Mouse (Mus musculus) liver, embryonic 13.5 days (tissue): ENCODE results near the gene Pdk2. TPM values are rescaled to one million over a fixed set of nuclear protein-coding genes. Genes with fewer than 3 reads are reported as not detected.
A peak's percentile ranks its signal among the peaks of the same experiment; 100 is the strongest.

Experiments used
- ATAC-seq: fragments of 200-750 bp; cut with Nextera tagmentation; 2 replicates; pipeline ENCODE4 v1.8.0; 2017; ENCODE audit warnings: low read depth, mild to moderate bottlenecking, moderate number of reproducible peaks, moderate library complexity
- DNase-seq: peaks from one replicate; pipeline ENCODE4 v3.0.0; 2022
- H3K27ac ChIP-seq: fragments of 300-500 bp; sonication (generic); 2 replicates; pipeline ENCODE4 v1.5.1; 2015; ENCODE audit warnings: moderate library complexity, mild to moderate bottlenecking, inconsistent platforms
- H3K27me3 ChIP-seq: fragments of 300-500 bp; sonication (generic); 2 replicates; pipeline ENCODE4 v1.6.1; 2015; ENCODE audit warnings: mild to moderate bottlenecking, inconsistent platforms
- H3K36me3 ChIP-seq: fragments of 300-500 bp; sonication (generic); 2 replicates; pipeline ENCODE4 v1.6.1; 2015; ENCODE audit warnings: mild to moderate bottlenecking, inconsistent platforms
- H3K4me1 ChIP-seq: fragments of 300-500 bp; sonication (generic); replicated peaks from 2 replicates; pipeline ENCODE4 v1.6.1; 2015; ENCODE audit warnings: inconsistent platforms
- H3K4me2 ChIP-seq: fragments of 300-500 bp; sonication (generic); 2 replicates; pipeline ENCODE4 v1.6.1; 2015; ENCODE audit warnings: inconsistent platforms, mild to moderate bottlenecking, moderate library complexity
- H3K4me3 ChIP-seq: fragments of 300-500 bp; sonication (generic); replicated peaks from 2 replicates; pipeline ENCODE4 v1.5.1; 2015; ENCODE audit warnings: mild to moderate bottlenecking, inconsistent platforms
- H3K9ac ChIP-seq: fragments of 300-500 bp; sonication (generic); 2 replicates; pipeline ENCODE4 v1.6.1; 2015; ENCODE audit warnings: mild to moderate bottlenecking, inconsistent platforms
- H3K9me3 ChIP-seq: fragments of 300-500 bp; sonication (generic); replicated peaks from 2 replicates; pipeline ENCODE4 v1.6.1; 2016; ENCODE audit warnings: inconsistent platforms
- WGBS: fragments of 180-500 bp; shearing (Covaris S2); methylation state at CpG from one replicate; pipeline ENCODE4 v1.1.7; 2015; ENCODE audit not compliant: insufficient replicate concordance; 5-methylcytosine and 5-hydroxymethylcytosine counted together
- polyA plus RNA-seq: library from polyadenylated mRNA; unstranded; fragments of >200 nt; fragmentation: Nextera tagmentation; extraction: Ambion mirVana; gene quantifications from 2 replicates; pipeline ENCODE4 v1.2.1, GENCODE M21; 2015

Gene Pdk2
- polyA plus RNA-seq, 1 experiment from 2014 or later: 5.8 TPM

GRCm38 (mm10) chr11:94992754-94993606 lies 48.2 kb downstream of the Pdk2 start:
- no peak for DNase-seq
- WGBS: 1% methylated on average over 22 of the region's 22 CpGs
- H3K27ac ChIP-seq: peak overlapping the region; percentile 91

GRCm38 (mm10) chr11:94992480-94992753 lies 48.7 kb downstream of the Pdk2 start:
- Histone ChIP-seq H3K9me3 (no peaks in the 10 kb centered on the region), H3K36me3 (peaks cover 24% of the 10 kb centered on the region), H3K4me3 (peak overlapping the region; percentile 92), H3K4me1 (peaks cover 88% of the 10 kb centered on the region), H3K9ac (peak overlapping the region; percentile 98), H3K27me3 (no peaks in the 10 kb centered on the region), H3K4me2 (peak overlapping the region; percentile 97), H3K27ac (peak overlapping the region; percentile 91)
- DNase-seq (no peak), ATAC-seq (no peak)
- under 1% methylated on average over 20 of the region's 20 CpGs for WGBS

More at GRCm38 (mm10) chr11:94992754-94993606, 48.2 kb downstream of the Pdk2 start:
- Histone ChIP-seq H3K9ac (peak overlapping the region; percentile 98), H3K4me3 (peak overlapping the region; percentile 92), H3K36me3 (peaks cover 27% of the 10 kb centered on the region), H3K4me2 (peak overlapping the region; percentile 97), H3K9me3 (no peaks in the 10 kb centered on the region), H3K27me3 (no peaks in the 10 kb centered on the region), H3K4me1 (peaks cover 88% of the 10 kb centered on the region)
- ATAC-seq: no peak

GRCm38 (mm10) chr11:94991641-94992479 lies 49.3 kb downstream of the Pdk2 start:
- peaks cover 19% of the 10 kb centered on the region for H3K36me3 ChIP-seq
- WGBS: under 1% methylated on average over 99 of the region's 99 CpGs
- H3K4me2 ChIP-seq: peak overlapping the region; percentile 97
- H3K4me3 ChIP-seq: peak overlapping the region; percentile 92
- ATAC-seq (peak; percentile 6; the same call in 1 of the 2 replicates), DNase-seq (no peak)
- peak overlapping the region; percentile 91 for H3K27ac ChIP-seq
- no peaks in the 10 kb centered on the region for H3K27me3 ChIP-seq
- H3K4me1 ChIP-seq: peaks cover 88% of the 10 kb centered on the region
- no peaks in the 10 kb centered on the region for H3K9me3 ChIP-seq
- peak overlapping the region; percentile 98 for H3K9ac ChIP-seq

- ATAC-seq: peak; percentile 83
- peaks cover 10% of the 10 kb centered on the region for H3K36me3 ChIP-seq
- WGBS: under 1% methylated on average over 56 of the region's 69 CpGs
Measured at GRCm38 (mm10) chr11:94990749-94991577, 50.2 kb downstream of the Pdk2 start, which contains the start of gene Ppp1r9b. Gene Ppp1r9b (plus strand): TSS chr11:94991035.

GRCm38 (mm10) chr11:94990102-94990748 lies 50.9 kb downstream of the Pdk2 start:
- no peaks in the 10 kb centered on the region for H3K27me3 ChIP-seq
- H3K36me3 ChIP-seq: peaks cover 4% of the 10 kb centered on the region
- peak overlapping the region; percentile 98 for H3K9ac ChIP-seq
- no peaks in the 10 kb centered on the region for H3K9me3 ChIP-seq
- 34% methylated on average over 6 of the region's 6 CpGs for WGBS
- peak overlapping the region; percentile 92 for H3K4me3 ChIP-seq
- ATAC-seq: peak; percentile 2; the same call in 1 of the 2 replicates
- H3K4me2 ChIP-seq: peak overlapping the region; percentile 97
- DNase-seq: no peak
- H3K4me1 ChIP-seq: peaks cover 87% of the 10 kb centered on the region
- H3K27ac ChIP-seq: peak overlapping the region; percentile 91

More at GRCm38 (mm10) chr11:94990749-94991577, 50.2 kb downstream of the Pdk2 start, which contains the start of gene Ppp1r9b:
- Histone ChIP-seq H3K27ac (peak within 1 kb of the TSS; percentile 91), H3K4me1 (peaks cover 88% of the 10 kb centered on the region), H3K4me2 (peak within 1 kb of the TSS; percentile 97), H3K9me3 (no peaks in the 10 kb centered on the region), H3K4me3 (peak within 1 kb of the TSS; percentile 92), H3K27me3 (no peaks in the 10 kb centered on the region), H3K9ac (peak within 1 kb of the TSS; percentile 98)
- DNase-seq: peak; percentile 88

GRCm38 (mm10) chr11:94989562-94990017 lies 51.6 kb downstream of the Pdk2 start:
- no peaks in the 10 kb centered on the region for H3K9me3 ChIP-seq
- DNase-seq: peak; percentile 78
- peak; percentile 42 for ATAC-seq

GRCm38 (mm10) chr11:94988780-94989561 lies 52.2 kb downstream of the Pdk2 start:
- DNase-seq: no peak
- H3K9me3 ChIP-seq: no peaks in the 10 kb centered on the region
- no peaks in the 10 kb centered on the region for H3K36me3 ChIP-seq
- peak overlapping the region; percentile 97 for H3K4me2 ChIP-seq
- peaks cover 87% of the 10 kb centered on the region for H3K4me1 ChIP-seq
- WGBS: 31% methylated on average over 10 of the region's 10 CpGs
- no peaks in the 10 kb centered on the region for H3K27me3 ChIP-seq
- H3K9ac ChIP-seq: peak overlapping the region; percentile 98
- no peak for ATAC-seq
- peak overlapping the region; percentile 91 for H3K27ac ChIP-seq
- H3K4me3 ChIP-seq: peak overlapping the region; percentile 92

More at GRCm38 (mm10) chr11:94989562-94990017, 51.6 kb downstream of the Pdk2 start:
- H3K9ac ChIP-seq: peak overlapping the region; percentile 98
- H3K27ac ChIP-seq: peak overlapping the region; percentile 91
- peak overlapping the region; percentile 97 for H3K4me2 ChIP-seq
- no peaks in the 10 kb centered on the region for H3K36me3 ChIP-seq
- peak overlapping the region; percentile 92 for H3K4me3 ChIP-seq
- H3K27me3 ChIP-seq: no peaks in the 10 kb centered on the region
- peaks cover 87% of the 10 kb centered on the region for H3K4me1 ChIP-seq
- WGBS: 0% methylated on average over 12 of the region's 12 CpGs

- peak overlapping the region; percentile 47; the same call in 1 of the 2 replicates for H3K27ac ChIP-seq
- no peaks in the 10 kb centered on the region for H3K36me3 ChIP-seq
- WGBS: 67% methylated on average over 8 of the region's 8 CpGs
- no peak for ATAC-seq
- H3K4me2 ChIP-seq: peak overlapping the region; percentile 97
- no peak for DNase-seq
- no peak overlapping the region; the same call in 1 of the 2 replicates for H3K9ac ChIP-seq
- peaks cover 77% of the 10 kb centered on the region for H3K4me1 ChIP-seq
- H3K4me3 ChIP-seq: no peak overlapping the region
- no peaks in the 10 kb centered on the region for H3K27me3 ChIP-seq
- no peaks in the 10 kb centered on the region for H3K9me3 ChIP-seq
Measured at GRCm38 (mm10) chr11:94987851-94988250, 53.3 kb downstream of the Pdk2 start.

GRCm38 (mm10) chr11:94987341-94987740 lies 53.8 kb downstream of the Pdk2 start:
- DNase-seq (no peak), ATAC-seq (no peak)
- no peaks in the 10 kb centered on the region for H3K27me3 ChIP-seq
- H3K27ac ChIP-seq: peak overlapping the region; percentile 47; the same call in 1 of the 2 replicates
- H3K9me3 ChIP-seq: no peaks in the 10 kb centered on the region
- whole genome bisulfite sequencing: 53% methylated on average over 6 of the region's 6 CpGs
- H3K4me2 ChIP-seq: peak overlapping the region; percentile 97; the same call in 1 of the 2 replicates
- H3K36me3 ChIP-seq: no peaks in the 10 kb centered on the region
- H3K9ac ChIP-seq: no peak overlapping the region
- H3K4me1 ChIP-seq: peaks cover 72% of the 10 kb centered on the region
- H3K4me3 ChIP-seq: no peak overlapping the region
